Mouse (Mus musculus) heart, embryonic 14.5 days (tissue): ENCODE results near the gene Klf2. TPM values are rescaled to one million over a fixed set of nuclear protein-coding genes. Genes with fewer than 3 reads are reported as not detected.

Source experiments
- ATAC-seq: fragments of 200-750 bp; cut with Nextera tagmentation; 2 replicates; pipeline ENCODE4 v1.8.0; 2017; ENCODE audit warnings: low read depth, moderate TSS enrichment; ENCODE audit not compliant: insufficient number of reproducible peaks, insufficient read depth, low FRiP score
- H3K27ac ChIP-seq, 2 experiments: fragments of 200-500 bp in 1 of 2; fragments of 300-500 bp in 1 of 2; sonication (generic) in 1 of 2; replicated peaks in 1 of 2; 2 replicates each; pipeline ENCODE4 v1.5.1; 2012 to 2014; ENCODE audit warnings: low read depth in 2 of 2, low read length in 2 of 2, control low read depth in 1 of 2, mild to moderate bottlenecking in 1 of 2, mixed read lengths in 1 of 2; ENCODE audit not compliant: control insufficient read depth in 1 of 2, insufficient read depth in 1 of 2
- H3K27me3 ChIP-seq: fragments of 300-500 bp; sonication (generic); 2 replicates; pipeline ENCODE4 v1.6.1; 2014; ENCODE audit warnings: mild to moderate bottlenecking, low read length, control low read depth; ENCODE audit not compliant: control insufficient read depth, insufficient read depth
- H3K36me3 ChIP-seq: fragments of 300-500 bp; sonication (generic); 2 replicates; pipeline ENCODE4 v1.6.1; 2014; ENCODE audit warnings: mild to moderate bottlenecking, control low read depth, low read length, mixed read lengths; ENCODE audit not compliant: control insufficient read depth, insufficient read depth
- H3K4me1 ChIP-seq, 2 experiments: fragments of 200-500 bp in 1 of 2; fragments of 300-500 bp in 1 of 2; sonication (generic) in 1 of 2; 2 replicates each; pipeline ENCODE4 v1.6.1; 2012 to 2014; ENCODE audit warnings: low read length in 2 of 2, control low read depth in 1 of 2, mixed read lengths in 1 of 2; ENCODE audit not compliant: control insufficient read depth in 2 of 2, insufficient read depth in 2 of 2
- H3K4me2 ChIP-seq: fragments of 300-500 bp; sonication (generic); 2 replicates; pipeline ENCODE4 v1.6.1; 2014; ENCODE audit warnings: mild to moderate bottlenecking, low read length
- H3K4me3 ChIP-seq, 2 experiments: fragments of 200-500 bp in 1 of 2; fragments of 300-500 bp in 1 of 2; sonication (generic) in 1 of 2; 2 replicates each; pipeline ENCODE4 v1.5.1; 2012 to 2014; ENCODE audit warnings: low read length in 2 of 2, mild to moderate bottlenecking in 2 of 2, control low read depth in 1 of 2, low read depth in 1 of 2, moderate library complexity in 1 of 2; ENCODE audit not compliant: control insufficient read depth in 1 of 2, insufficient read depth in 1 of 2
- H3K9ac ChIP-seq: fragments of 300-500 bp; sonication (generic); 2 replicates; pipeline ENCODE4 v1.6.1; 2014; ENCODE audit warnings: mild to moderate bottlenecking, low read length
- H3K9me3 ChIP-seq: fragments of 300-500 bp; sonication (generic); 2 replicates; pipeline ENCODE4 v1.6.1; 2016; ENCODE audit warnings: low read length, control low read depth; ENCODE audit not compliant: control insufficient read depth
- WGBS: fragments of 180-500 bp; shearing (Covaris S2); extraction: QIAGEN DNeasy Blood & Tissue Kit; methylation state at CpG from one replicate; pipeline ENCODE4 v1.1.7; 2014; 5-methylcytosine and 5-hydroxymethylcytosine counted together
- polyA plus RNA-seq: library from polyadenylated mRNA; unstranded; fragments of >200 nt; fragmentation: Nextera tagmentation; extraction: Ambion mirVana; gene quantifications from 2 replicates; pipeline ENCODE4 v1.2.1, GENCODE M21; 2014

Gene Klf2
- polyA plus RNA-seq, 1 experiment from 2014 or later = 24.1 TPM

GRCm38 (mm10) chr8:72350727-72351126 is 31.9 kb downstream of the Klf2 start:
- Histone ChIP-seq H3K4me1 (peaks cover 18 to 28% of the 10 kb centered on the region in 2 experiments), H3K36me3 (peaks cover 51% of the 10 kb centered on the region), H3K4me2 (no peak overlapping the region), H3K27me3 (no peaks in the 10 kb centered on the region), H3K27ac (no peak overlapping the region), H3K9ac (no peak overlapping the region), H3K4me3 (no peak overlapping the region), H3K9me3 (no peaks in the 10 kb centered on the region)
- no peak for ATAC-seq
- 93% methylated on average over 8 of the region's 8 CpGs for WGBS

GRCm38 (mm10) chr8:72351405-72352005 is 32.7 kb downstream of the Klf2 start:
- peaks cover 18 to 33% of the 10 kb centered on the region in 2 experiments for H3K4me1 ChIP-seq

GRCm38 (mm10) chr8:72352951-72353699 is 34.3 kb downstream of the Klf2 start:
- ATAC-seq = peak; percentile 70; the same call in 1 of the 2 replicates
- H3K9ac ChIP-seq = peak overlapping the region; percentile 45; the same call in 1 of the 2 replicates
- H3K27ac ChIP-seq = peak overlapping the region; percentile 40 to 56; a peak in 3 of 4 replicates
- WGBS = 56% methylated on average over 8 of the region's 8 CpGs
- peaks cover 55% of the 10 kb centered on the region for H3K36me3 ChIP-seq
- peaks cover 18 to 33% of the 10 kb centered on the region in 2 experiments for H3K4me1 ChIP-seq
- H3K4me3 ChIP-seq = no peak overlapping the region
- no peaks in the 10 kb centered on the region for H3K9me3 ChIP-seq
- H3K27me3 ChIP-seq = no peaks in the 10 kb centered on the region
- H3K4me2 ChIP-seq = no peak overlapping the region

More at GRCm38 (mm10) chr8:72351405-72352005, 32.7 kb downstream of the Klf2 start:
- Histone ChIP-seq H3K9ac (no peak overlapping the region), H3K27me3 (no peaks in the 10 kb centered on the region), H3K9me3 (no peaks in the 10 kb centered on the region), H3K4me3 (no peak overlapping the region), H3K36me3 (peaks cover 52% of the 10 kb centered on the region), H3K27ac (no peak overlapping the region), H3K4me2 (no peak overlapping the region)
- WGBS = 87% methylated on average over 7 of the region's 7 CpGs
- no peak for ATAC-seq

- H3K27ac ChIP-seq = peak overlapping the region; percentile 40 to 56
- H3K4me1 ChIP-seq = peaks cover 18 to 33% of the 10 kb centered on the region in 2 experiments
- WGBS = 33% methylated on average over 7 of the region's 7 CpGs
- peak overlapping the region; percentile 45; the same call in 1 of the 2 replicates for H3K9ac ChIP-seq
- peaks cover 61% of the 10 kb centered on the region for H3K36me3 ChIP-seq
- no peak overlapping the region for H3K4me2 ChIP-seq
- no peak; the same call in none of the 2 replicates for ATAC-seq
- no peaks in the 10 kb centered on the region for H3K9me3 ChIP-seq
- no peak overlapping the region for H3K4me3 ChIP-seq
- H3K27me3 ChIP-seq = no peaks in the 10 kb centered on the region
Measured at GRCm38 (mm10) chr8:72353700-72354045, 34.8 kb downstream of the Klf2 start.

- ATAC-seq = no peak
- WGBS = 50% methylated on average over 11 of the region's 11 CpGs
- peak overlapping the region; percentile 47 to 56 for H3K27ac ChIP-seq
- peaks cover 67% of the 10 kb centered on the region for H3K36me3 ChIP-seq
- H3K4me2 ChIP-seq = no peak overlapping the region
- H3K4me3 ChIP-seq = no peak overlapping the region
- no peaks in the 10 kb centered on the region for H3K27me3 ChIP-seq
- H3K9me3 ChIP-seq = no peaks in the 10 kb centered on the region
- H3K4me1 ChIP-seq = peaks cover 18 to 33% of the 10 kb centered on the region in 2 experiments
- no peak overlapping the region for H3K9ac ChIP-seq
Measured at GRCm38 (mm10) chr8:72354272-72354671, 35.4 kb downstream of the Klf2 start.

GRCm38 (mm10) chr8:72356593-72356992 is 37.8 kb downstream of the Klf2 start:
- Histone ChIP-seq H3K36me3 (peaks cover 81% of the 10 kb centered on the region), H3K27me3 (no peaks in the 10 kb centered on the region), H3K9ac (no peak overlapping the region), H3K4me3 (no peak overlapping the region), H3K9me3 (no peaks in the 10 kb centered on the region), H3K4me1 (peaks cover 18 to 33% of the 10 kb centered on the region in 2 experiments), H3K4me2 (no peak overlapping the region), H3K27ac (no peak overlapping the region)
- no peak for ATAC-seq
- WGBS = 89% methylated on average over 3 of the region's 3 CpGs

GRCm38 (mm10) chr8:72360162-72360561 is 41.3 kb downstream of the Klf2 start:
- no peak overlapping the region for H3K4me3 ChIP-seq
- H3K9me3 ChIP-seq = no peaks in the 10 kb centered on the region
- peaks cover 93% of the 10 kb centered on the region for H3K36me3 ChIP-seq
- H3K4me2 ChIP-seq = no peak overlapping the region
- no peaks in the 10 kb centered on the region for H3K27me3 ChIP-seq
- peaks cover 0 to 6% of the 10 kb centered on the region in 2 experiments; a peak in 2 of 4 replicates for H3K4me1 ChIP-seq
- no peak overlapping the region for H3K9ac ChIP-seq
- H3K27ac ChIP-seq = no peak overlapping the region
- no peak for ATAC-seq
